Mouse (Mus musculus) midbrain, postnatal 0 days (tissue): Measurements from ENCODE around the gene Sez6l. TPM values are rescaled to one million over a fixed set of nuclear protein-coding genes. Genes with fewer than 3 reads are reported as not detected.

ENCODE experiments used
- ATAC-seq: fragments of 200-750 bp; cut with Nextera tagmentation; 2 replicates; pipeline ENCODE4 v1.8.0; 2017; ENCODE audit warnings: moderate number of reproducible peaks, mild to moderate bottlenecking, moderate TSS enrichment, moderate library complexity; ENCODE audit not compliant: low FRiP score
- DNase-seq: peaks from one replicate; pipeline ENCODE4 v3.0.0-alpha.2; 2015; ENCODE audit warnings: low spot score
- H3K27ac ChIP-seq: fragments of 300-500 bp; sonication (generic); 2 replicates; pipeline ENCODE4 v1.5.1; 2014; ENCODE audit warnings: low read depth, mild to moderate bottlenecking, low read length, mixed read lengths
- H3K27me3 ChIP-seq: fragments of 300-500 bp; sonication (generic); 2 replicates; pipeline ENCODE4 v1.6.1; 2014; ENCODE audit warnings: low read length, control low read depth, mixed read lengths; ENCODE audit not compliant: insufficient read depth
- H3K36me3 ChIP-seq: fragments of 300-500 bp; sonication (generic); 2 replicates; pipeline ENCODE4 v1.6.1; 2014; ENCODE audit warnings: low read length, control low read depth, mixed read lengths; ENCODE audit not compliant: insufficient read depth
- H3K4me1 ChIP-seq: fragments of 300-500 bp; sonication (generic); 2 replicates; pipeline ENCODE4 v1.6.1; 2014; ENCODE audit warnings: mild to moderate bottlenecking, control low read depth, antibody characterized with exemption, low read length, mixed read lengths; ENCODE audit not compliant: insufficient read depth
- H3K4me2 ChIP-seq: fragments of 300-500 bp; sonication (generic); 2 replicates; pipeline ENCODE4 v1.6.1; 2014; ENCODE audit warnings: low read depth, mild to moderate bottlenecking, low read length, mixed read lengths; ENCODE audit not compliant: poor library complexity, severe bottlenecking
- H3K4me3 ChIP-seq: fragments of 300-500 bp; sonication (generic); 2 replicates; pipeline ENCODE4 v1.5.1; 2014; ENCODE audit warnings: low read depth, mild to moderate bottlenecking, low read length, moderate library complexity
- H3K9ac ChIP-seq: fragments of 300-500 bp; sonication (generic); replicated peaks from 2 replicates; pipeline ENCODE4 v1.6.1; 2014; ENCODE audit warnings: mild to moderate bottlenecking, low read length, moderate library complexity, mixed read lengths; ENCODE audit not compliant: poor library complexity, severe bottlenecking
- H3K9me3 ChIP-seq: fragments of 300-500 bp; sonication (generic); 2 replicates; pipeline ENCODE4 v1.6.1; 2016; ENCODE audit warnings: low read length, control low read depth
- CTCF ChIP-seq: IDR thresholded peaks from 2 replicates; pipeline ENCODE4 v1.5.1; 2016; ENCODE audit warnings: antibody characterized with exemption, mild to moderate bottlenecking
- WGBS: fragments of 180-500 bp; shearing (Covaris S2); extraction: QIAGEN DNeasy Blood & Tissue Kit; methylation state at CpG from one replicate; pipeline ENCODE4 v1.1.7; 2014; 5-methylcytosine and 5-hydroxymethylcytosine counted together
- polyA plus RNA-seq: library from polyadenylated mRNA; unstranded; fragments of >200 nt; fragmentation: Nextera tagmentation; extraction: Ambion mirVana; gene quantifications from 2 replicates; pipeline ENCODE4 v1.2.1, GENCODE M21; 2015
- total RNA-seq: library from RNA; depleted of rRNA; stranded (reverse); fragments of >200 nt; gene quantifications from 2 replicates; pipeline ENCODE4 v1.2.3, GENCODE M21; 2014

Sez6l gene
- total and polyA plus RNA-seq, 2 experiments from 2014 or later = 65.7 to 101 TPM

DNA sequence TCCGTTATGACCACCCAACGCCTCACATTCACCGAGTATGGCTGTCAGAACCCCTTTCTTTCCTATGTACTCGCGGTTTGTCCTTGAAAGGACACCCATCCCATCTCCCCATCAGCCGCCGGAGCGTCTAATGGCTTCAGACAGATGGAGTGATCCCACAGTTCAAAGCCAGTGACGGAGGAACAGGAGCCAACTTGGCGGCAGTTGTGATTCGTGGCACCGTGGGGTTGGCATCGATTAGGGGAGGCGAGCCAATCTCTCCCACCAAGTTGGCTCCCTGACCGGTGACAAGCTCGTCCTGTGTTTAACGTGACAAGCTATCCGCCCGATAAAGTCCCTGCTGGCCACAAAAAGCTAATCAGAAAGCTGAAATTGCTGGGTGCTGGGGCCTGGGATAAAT is 50.0 kb downstream of the Sez6l start:
- Histone ChIP-seq H3K9ac (no peak overlapping the region), H3K4me2 (no peak overlapping the region), H3K9me3 (no peaks in the 10 kb centered on the region), H3K27ac (no peak overlapping the region), H3K27me3 (no peaks in the 10 kb centered on the region), H3K36me3 (no peaks in the 10 kb centered on the region; the same call in 1 of the 2 replicates), H3K4me1 (peaks cover 10% of the 10 kb centered on the region; the same call in 1 of the 2 replicates), H3K4me3 (no peak overlapping the region)
- WGBS = 56% methylated on average over 19 of the region's 19 CpGs
- DNase-seq (peak; percentile 81), ATAC-seq (no peak)
- no peak for TF ChIP-seq CTCF

DNA sequence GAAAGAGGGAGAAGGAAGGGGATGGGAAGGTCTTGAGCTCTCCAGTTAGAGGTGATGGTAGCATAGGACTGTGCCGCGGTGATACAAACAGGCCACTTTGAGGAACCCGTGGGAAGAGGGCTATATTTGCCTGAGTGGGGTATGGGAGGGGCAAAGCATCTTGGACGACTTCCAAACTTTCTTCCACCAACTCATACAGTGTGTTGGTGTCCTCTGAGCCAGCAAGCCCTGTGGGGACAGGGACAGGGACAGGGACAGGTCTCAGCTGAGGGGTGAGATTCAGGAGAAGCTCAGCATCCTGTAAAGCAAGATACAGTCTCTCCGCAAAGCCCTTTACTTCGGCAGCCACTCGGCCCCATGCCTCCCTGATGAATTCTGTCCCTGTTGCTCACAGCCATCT is 50.5 kb downstream of the Sez6l start:
- no peak overlapping the region for H3K9ac ChIP-seq
- H3K9me3 ChIP-seq = no peaks in the 10 kb centered on the region
- ATAC-seq = no peak
- WGBS = 63% methylated on average over 7 of the region's 7 CpGs
- H3K27me3 ChIP-seq = no peaks in the 10 kb centered on the region
- H3K4me2 ChIP-seq = no peak overlapping the region
- no peak for TF ChIP-seq CTCF
- H3K27ac ChIP-seq = no peak overlapping the region
- peaks cover 9% of the 10 kb centered on the region for H3K4me1 ChIP-seq
- no peak overlapping the region for H3K4me3 ChIP-seq
- H3K36me3 ChIP-seq = no peaks in the 10 kb centered on the region; the same call in 1 of the 2 replicates
- DNase-seq = no peak

DNA sequence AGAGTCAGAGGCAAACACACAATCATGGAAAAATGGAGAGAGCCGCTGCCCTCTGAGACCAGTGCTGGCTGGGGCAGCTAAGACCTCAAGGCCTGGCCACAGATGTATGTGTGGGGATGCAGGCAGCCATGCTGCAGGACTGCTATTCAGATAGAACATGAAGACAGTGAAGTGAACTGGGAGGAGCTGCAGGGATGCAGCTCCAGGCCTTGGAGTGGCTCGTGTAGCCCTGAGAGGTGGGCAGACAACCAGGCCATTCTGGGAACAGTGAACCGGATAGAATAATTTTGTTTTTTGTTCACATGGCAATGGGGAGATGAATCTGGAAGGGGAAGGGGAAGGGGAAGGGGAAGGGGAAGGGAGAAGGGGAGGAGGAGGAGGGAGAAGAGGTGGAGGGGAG is 51.0 kb downstream of the Sez6l start:
- H3K27me3 ChIP-seq = no peaks in the 10 kb centered on the region
- no peaks in the 10 kb centered on the region for H3K9me3 ChIP-seq
- no peak overlapping the region for H3K27ac ChIP-seq
- ATAC-seq (no peak), DNase-seq (no peak)
- no peak overlapping the region for H3K4me2 ChIP-seq
- WGBS = 57% methylated on average over 3 of the region's 3 CpGs
- H3K9ac ChIP-seq = no peak overlapping the region
- TF ChIP-seq CTCF = no peak
- no peaks in the 10 kb centered on the region; the same call in 1 of the 2 replicates for H3K36me3 ChIP-seq
- no peak overlapping the region for H3K4me3 ChIP-seq
- peaks cover 9% of the 10 kb centered on the region for H3K4me1 ChIP-seq

DNA sequence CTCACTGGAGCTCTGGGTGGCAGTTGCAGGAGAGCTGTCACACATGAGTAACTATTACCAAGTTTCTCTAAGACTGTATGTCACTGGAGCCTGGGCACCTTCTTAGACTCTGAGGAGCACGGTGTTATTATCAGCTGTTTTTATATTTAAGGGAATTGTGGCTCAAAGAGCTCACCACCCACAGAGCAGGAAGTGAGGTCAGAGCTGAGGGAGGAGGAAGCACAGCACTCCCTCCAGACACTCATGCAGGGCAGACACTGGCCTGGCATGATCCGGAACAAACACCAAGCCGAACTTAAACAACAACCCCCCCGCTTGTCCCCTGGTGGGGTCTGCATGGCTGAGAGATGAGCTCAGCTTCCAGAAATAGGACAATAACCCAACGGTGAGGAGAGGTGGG is 51.7 kb downstream of the Sez6l start:
- Histone ChIP-seq H3K4me3 (no peak overlapping the region), H3K36me3 (no peaks in the 10 kb centered on the region; the same call in 1 of the 2 replicates), H3K4me2 (no peak overlapping the region), H3K27me3 (no peaks in the 10 kb centered on the region), H3K4me1 (peaks cover 14% of the 10 kb centered on the region), H3K9me3 (no peaks in the 10 kb centered on the region), H3K9ac (no peak overlapping the region), H3K27ac (no peak overlapping the region)
- TF ChIP-seq CTCF = no peak
- ATAC-seq = no peak
- 82% methylated on average over 5 of the region's 5 CpGs for WGBS
- no peak for DNase-seq

DNA sequence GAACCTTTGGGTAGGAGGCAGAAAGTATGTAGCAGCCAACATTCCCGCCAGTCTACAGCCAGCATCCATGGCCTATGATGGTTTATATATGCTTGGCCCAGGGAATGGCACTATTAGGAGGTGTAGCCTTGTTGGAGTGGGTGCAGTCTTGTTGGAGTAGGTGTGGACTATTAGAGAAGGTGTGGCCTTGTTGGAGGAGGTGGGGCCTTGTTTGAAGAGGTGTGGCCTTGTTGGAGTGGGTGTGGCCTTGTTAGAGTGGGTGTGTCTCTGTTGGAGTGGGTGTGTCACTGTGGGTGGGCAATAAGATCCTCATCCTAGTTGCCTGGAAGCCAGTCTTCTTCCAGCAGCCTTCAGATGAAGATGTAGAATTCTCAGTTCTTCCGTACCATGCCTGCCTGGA is 53.2 kb downstream of the Sez6l start:
- no peak for ATAC-seq
- Histone ChIP-seq H3K9ac (no peak overlapping the region), H3K4me3 (no peak overlapping the region), H3K27me3 (no peaks in the 10 kb centered on the region), H3K27ac (no peak overlapping the region), H3K4me2 (no peak overlapping the region), H3K36me3 (no peaks in the 10 kb centered on the region; the same call in 1 of the 2 replicates), H3K4me1 (peaks cover 16% of the 10 kb centered on the region), H3K9me3 (no peaks in the 10 kb centered on the region)
- WGBS = 98% methylated on average over 2 of the region's 2 CpGs
- DNase-seq = no peak
- no peak for TF ChIP-seq CTCF

DNA sequence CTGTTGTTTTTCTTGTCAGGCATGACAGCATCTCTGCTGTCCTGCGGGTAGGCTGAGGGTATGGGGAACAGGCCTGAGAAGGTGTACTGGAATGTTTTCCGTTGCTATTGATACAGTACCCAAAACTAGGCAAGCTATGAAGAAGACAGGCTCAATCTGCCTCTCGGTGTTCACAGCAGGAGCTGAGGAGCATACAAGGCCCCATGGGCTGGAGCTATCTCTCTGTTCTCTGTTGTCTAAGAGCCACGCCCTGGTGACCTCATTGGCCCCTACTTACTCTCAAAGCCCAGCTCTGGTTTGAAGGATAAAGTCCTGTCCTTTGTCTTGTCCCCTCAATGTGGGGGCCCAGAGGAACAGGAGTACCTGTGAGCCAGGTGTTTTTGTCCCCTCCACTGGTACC is 53.7 kb downstream of the Sez6l start:
- Histone ChIP-seq H3K36me3 (no peaks in the 10 kb centered on the region; the same call in 1 of the 2 replicates), H3K27ac (no peak overlapping the region), H3K4me1 (peaks cover 14% of the 10 kb centered on the region), H3K27me3 (no peaks in the 10 kb centered on the region), H3K4me3 (no peak overlapping the region), H3K9me3 (no peaks in the 10 kb centered on the region), H3K4me2 (no peak overlapping the region), H3K9ac (no peak overlapping the region)
- DNase-seq (no peak), ATAC-seq (no peak)
- no peak for TF ChIP-seq CTCF
- WGBS = 91% methylated on average over 4 of the region's 4 CpGs
